Mouse (Mus musculus) small intestine, adult 2 months (tissue): ENCODE results near the gene Ifi202b. TPM values are rescaled to one million over a fixed set of nuclear protein-coding genes. Genes with fewer than 3 reads are reported as not detected.
A peak's percentile ranks its signal among the peaks of the same experiment; 100 is the strongest.
"Not testable (repeated sequence)": the region's sequence is repeated elsewhere in the genome, so short reads cannot be mapped to it uniquely, and the experiment has no call there.

Source experiments
- H3K27ac ChIP-seq: fragments of 200-500 bp; 2 replicates; pipeline ENCODE4 v1.5.1; 2012; ENCODE audit warnings: low read depth, low read length, control low read depth, inconsistent platforms; ENCODE audit not compliant: insufficient read depth
- H3K27me3 ChIP-seq: fragments of 200-500 bp; 2 replicates; pipeline ENCODE4 v1.6.1; 2012; ENCODE audit warnings: mild to moderate bottlenecking, moderate library complexity, low read length, inconsistent platforms; ENCODE audit not compliant: control insufficient read depth, insufficient read depth
- H3K36me3 ChIP-seq: fragments of 200-500 bp; 2 replicates; pipeline ENCODE4 v1.6.1; 2012; ENCODE audit warnings: mild to moderate bottlenecking, low read length, control low read depth, inconsistent platforms; ENCODE audit not compliant: control insufficient read depth, insufficient read depth
- H3K4me1 ChIP-seq: fragments of 200-500 bp; 2 replicates; pipeline ENCODE4 v1.6.1; 2012; ENCODE audit warnings: low read length, inconsistent platforms, mixed read lengths; ENCODE audit not compliant: control insufficient read depth, insufficient read depth, insufficient read length
- H3K4me3 ChIP-seq: fragments of 200-500 bp; 2 replicates; pipeline ENCODE4 v1.5.1; 2012; ENCODE audit warnings: low read depth, mild to moderate bottlenecking, control low read depth, inconsistent platforms, low read length, moderate library complexity
- CTCF ChIP-seq: fragments of 200-500 bp; IDR thresholded peaks from 2 replicates; pipeline ENCODE4 v1.5.1; 2012; ENCODE audit warnings: low read depth, mild to moderate bottlenecking, control low read depth, inconsistent platforms, low read length, moderate library complexity, mixed read lengths; ENCODE audit not compliant: insufficient replicate concordance, insufficient read length; ENCODE audit errors: extremely low read depth
- POLR2A ChIP-seq: fragments of 200-500 bp; IDR thresholded peaks from 2 replicates; pipeline ENCODE4 v1.6.1; 2012; ENCODE audit warnings: low read depth, mild to moderate bottlenecking, control low read depth, inconsistent platforms, low read length, moderate library complexity
- WGBS: fragments of 180-500 bp; shearing (Covaris S2); methylation state at CpG from one replicate; pipeline ENCODE4 v1.1.7; 2018; 5-methylcytosine and 5-hydroxymethylcytosine counted together
- polyA plus RNA-seq: library from polyadenylated mRNA; depleted of rRNA; stranded (reverse); fragments of >200 nt; gene quantifications from 2 replicates; pipeline ENCODE4 v1.2.3, GENCODE M21; 2012; rRNA removed

The Ifi202b gene
- 0.10 TPM in 1 of 2 replicates, not detected in the other for polyA plus RNA-seq

GRCm38 (mm10) chr1:173982694-173983305 is at the start of gene Ifi202b:
Gene Ifi202b, minus strand, starts transcription at chr1:173982744.
- not testable (repeated sequence) for H3K4me1 ChIP-seq, H3K36me3 ChIP-seq, H3K4me3 ChIP-seq, H3K27ac ChIP-seq, H3K27me3 ChIP-seq
- whole genome bisulfite sequencing = 90% methylated on average over 6 of the region's 6 CpGs

GRCm38 (mm10) chr1:174031698-174032097 is 49.2 kb upstream of the Ifi202b start, which contains the start of gene Ifi205:
Gene Ifi205, minus strand, starts transcription at chr1:174031810.
- Histone ChIP-seq H3K4me1 (no peaks in the 10 kb centered on the region), H3K27me3 (no peaks in the 10 kb centered on the region), H3K36me3 (no peaks in the 10 kb centered on the region), H3K4me3 (no peak within 1 kb of the TSS), H3K27ac (peak within 1 kb of the TSS; percentile 41; the same call in 1 of the 2 replicates)
- no peak for TF ChIP-seq POLR2A
- no peak for TF ChIP-seq CTCF
- 25% methylated on average over 1 of the region's 1 CpGs for WGBS

- H3K4me1 ChIP-seq, H3K27me3 ChIP-seq, H3K4me3 ChIP-seq, H3K36me3 ChIP-seq, H3K27ac ChIP-seq: not testable (repeated sequence)
These were observed 24.5 kb upstream of the Ifi202b start for GRCm38 (mm10) chr1:174007050-174007449.

GRCm38 (mm10) chr1:174004352-174005109 is 22.0 kb upstream of the Ifi202b start:
- 46% methylated on average over 2 of the region's 3 CpGs for WGBS
- not testable (repeated sequence) for H3K4me3 ChIP-seq, H3K36me3 ChIP-seq, H3K27me3 ChIP-seq, H3K4me1 ChIP-seq, H3K27ac ChIP-seq

- TF ChIP-seq POLR2A = no peak
- no peak for TF ChIP-seq CTCF
- Histone ChIP-seq H3K27me3 (no peaks in the 10 kb centered on the region), H3K27ac (no peak overlapping the region), H3K4me3 (no peak overlapping the region), H3K4me1 (no peaks in the 10 kb centered on the region), H3K36me3 (no peaks in the 10 kb centered on the region)
- 85% methylated on average over 4 of the region's 4 CpGs for WGBS
These were observed 12.5 kb upstream of the Ifi202b start for GRCm38 (mm10) chr1:173995003-173995402.

- H3K4me3 ChIP-seq, H3K27ac ChIP-seq, H3K36me3 ChIP-seq, H3K4me1 ChIP-seq, H3K27me3 ChIP-seq: not testable (repeated sequence)
- 22% methylated on average over 3 of the region's 3 CpGs for WGBS
These were observed 1.5 kb downstream of the Ifi202b start for GRCm38 (mm10) chr1:173981038-173981437.

- TF ChIP-seq POLR2A (no peak), CTCF (no peak)
- Histone ChIP-seq H3K27ac (no peak overlapping the region), H3K4me1 (no peaks in the 10 kb centered on the region), H3K36me3 (no peaks in the 10 kb centered on the region), H3K27me3 (no peaks in the 10 kb centered on the region), H3K4me3 (no peak overlapping the region)
These were observed 4.9 kb downstream of the Ifi202b start for GRCm38 (mm10) chr1:173977622-173978021.

- Histone ChIP-seq H3K27me3 (no peaks in the 10 kb centered on the region), H3K4me3 (no peak overlapping the region), H3K4me1 (no peaks in the 10 kb centered on the region), H3K27ac (no peak overlapping the region), H3K36me3 (no peaks in the 10 kb centered on the region)
- no peak for TF ChIP-seq CTCF
- TF ChIP-seq POLR2A = no peak
These were observed 9.4 kb downstream of the Ifi202b start for GRCm38 (mm10) chr1:173973111-173973510.

GRCm38 (mm10) chr1:173961491-173961890 is 21.1 kb downstream of the Ifi202b start:
- H3K27me3 ChIP-seq, H3K4me3 ChIP-seq, H3K27ac ChIP-seq, H3K4me1 ChIP-seq, H3K36me3 ChIP-seq: not testable (repeated sequence)
- 78% methylated on average over 1 of the region's 1 CpGs for WGBS

GRCm38 (mm10) chr1:173959998-173960397 is 22.5 kb downstream of the Ifi202b start:
- not testable (repeated sequence) for H3K27me3 ChIP-seq, H3K4me1 ChIP-seq, H3K36me3 ChIP-seq, H3K4me3 ChIP-seq, H3K27ac ChIP-seq
- 76% methylated on average over 3 of the region's 3 CpGs for WGBS
